Mouse (Mus musculus): Measurements from ENCODE around the gene Wscd1. TPM values are rescaled to one million over a fixed set of nuclear protein-coding genes. Genes with fewer than 3 reads are reported as not detected.
"Not testable (repeated sequence)": the region's sequence is repeated elsewhere in the genome, so short reads cannot be mapped to it uniquely, and the experiment has no call there.

Gene Wscd1
- polyA plus RNA-seq, 1 experiment from 2014 or later, result 20.4 TPM

- WGBS, result 68% methylated on average over 7 of the region's 7 CpGs
Measured at GRCm38 (mm10) chr11:71814511-71814910, 64.8 kb downstream of the Wscd1 start.

GRCm38 (mm10) chr11:71815326-71815725 is 65.6 kb downstream of the Wscd1 start:
- Histone ChIP-seq H3K4me1 (replicated peaks; ENCODE audit: insufficient read depth, low read length) (no peaks in the 10 kb centered on the region), H3K9ac (ENCODE audit: low read depth, low read length) (no peak overlapping the region), H3K36me3 (ENCODE audit: insufficient read depth, low read length) (no peaks in the 10 kb centered on the region), H3K4me2 (ENCODE audit: low read length) (no peak overlapping the region), H3K27ac (no peak overlapping the region), H3K4me3 (replicated peaks; ENCODE audit: low read depth, low read length) (no peak overlapping the region), H3K27me3 (ENCODE audit: insufficient read depth, low read length) (no peaks in the 10 kb centered on the region), H3K9me3 (replicated peaks; ENCODE audit: low read length) (no peaks in the 10 kb centered on the region)
- 75% methylated on average over 6 of the region's 6 CpGs for WGBS
- DNase-seq (ENCODE audit: low spot score) (no peak), ATAC-seq (replicated peaks; ENCODE audit: low FRiP score, low read depth) (no peak)
- TF ChIP-seq CTCF (IDR thresholded peaks at IDR 0.05; ENCODE audit: low read depth), result no peak

More at GRCm38 (mm10) chr11:71814511-71814910, 64.8 kb downstream of the Wscd1 start:
- H3K4me3 ChIP-seq (replicated peaks; ENCODE audit: low read depth, low read length), result no peak overlapping the region
- H3K4me2 ChIP-seq (ENCODE audit: low read length), result no peak overlapping the region
- H3K27ac ChIP-seq, result no peak overlapping the region
- no peaks in the 10 kb centered on the region for H3K36me3 ChIP-seq (ENCODE audit: insufficient read depth, low read length)
- TF ChIP-seq CTCF (IDR thresholded peaks at IDR 0.05; ENCODE audit: low read depth), result no peak
- no peaks in the 10 kb centered on the region for H3K9me3 ChIP-seq (replicated peaks; ENCODE audit: low read length)
- no peak overlapping the region for H3K9ac ChIP-seq (ENCODE audit: low read depth, low read length)
- ATAC-seq (replicated peaks; ENCODE audit: low FRiP score, low read depth) (no peak), DNase-seq (ENCODE audit: low spot score) (no peak)
- no peaks in the 10 kb centered on the region for H3K27me3 ChIP-seq (ENCODE audit: insufficient read depth, low read length)
- no peaks in the 10 kb centered on the region for H3K4me1 ChIP-seq (replicated peaks; ENCODE audit: insufficient read depth, low read length)

DNA sequence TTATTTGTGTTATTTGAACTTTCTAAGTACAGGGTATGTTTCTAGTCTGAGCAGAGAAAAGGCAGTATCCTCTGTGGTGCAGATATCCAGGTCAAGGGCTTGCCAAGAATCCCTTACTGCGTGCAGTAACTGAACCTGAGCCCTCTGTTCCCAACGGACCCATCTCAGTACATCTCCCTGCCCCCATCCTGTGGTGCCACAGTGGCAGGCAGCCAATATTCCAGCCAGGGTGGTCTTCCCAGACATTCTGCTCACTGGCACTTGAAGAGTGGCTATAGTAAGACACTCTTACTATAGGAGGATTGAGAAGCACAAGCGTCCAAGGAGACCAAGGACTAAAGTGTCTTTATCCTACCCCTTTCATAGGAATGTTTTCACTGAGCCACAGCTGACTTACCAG is 67.2 kb downstream of the Wscd1 start:
- Histone ChIP-seq H3K9ac (ENCODE audit: low read depth, low read length) (no peak overlapping the region), H3K4me1 (replicated peaks; ENCODE audit: insufficient read depth, low read length) (no peaks in the 10 kb centered on the region), H3K36me3 (ENCODE audit: insufficient read depth, low read length) (no peaks in the 10 kb centered on the region), H3K4me2 (ENCODE audit: low read length) (no peak overlapping the region), H3K27me3 (ENCODE audit: insufficient read depth, low read length) (no peaks in the 10 kb centered on the region), H3K27ac (no peak overlapping the region), H3K4me3 (replicated peaks; ENCODE audit: low read depth, low read length) (no peak overlapping the region), H3K9me3 (replicated peaks; ENCODE audit: low read length) (no peaks in the 10 kb centered on the region)
- DNase-seq (ENCODE audit: low spot score) (no peak), ATAC-seq (replicated peaks; ENCODE audit: low FRiP score, low read depth) (no peak)
- 73% methylated on average over 3 of the region's 3 CpGs for WGBS
- TF ChIP-seq CTCF (IDR thresholded peaks at IDR 0.05; ENCODE audit: low read depth), result no peak

DNA sequence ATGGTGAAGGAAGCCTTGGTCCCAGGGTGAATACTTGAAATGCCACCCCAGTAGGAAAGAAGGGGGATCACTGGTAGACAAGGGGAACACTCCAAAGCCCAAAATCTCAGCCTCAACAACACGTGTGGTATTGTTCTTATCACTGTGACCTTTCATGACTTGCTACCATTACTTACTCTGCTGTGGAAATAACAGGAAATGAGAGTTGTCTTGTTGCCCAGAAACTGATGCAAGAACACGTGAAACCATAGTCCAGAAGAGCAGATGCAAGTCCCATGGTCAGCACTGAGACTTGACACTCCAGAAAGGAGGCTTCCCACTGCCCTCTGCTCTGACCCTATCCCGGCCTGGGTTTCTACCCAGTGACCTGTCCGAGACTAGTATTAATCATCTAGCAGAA is 67.6 kb downstream of the Wscd1 start:
- Histone ChIP-seq H3K4me3 (replicated peaks; ENCODE audit: low read depth, low read length) (no peak overlapping the region), H3K4me1 (replicated peaks; ENCODE audit: insufficient read depth, low read length) (no peaks in the 10 kb centered on the region), H3K27me3 (ENCODE audit: insufficient read depth, low read length) (no peaks in the 10 kb centered on the region), H3K36me3 (ENCODE audit: insufficient read depth, low read length) (no peaks in the 10 kb centered on the region), H3K4me2 (ENCODE audit: low read length) (no peak overlapping the region), H3K27ac (no peak overlapping the region), H3K9me3 (replicated peaks; ENCODE audit: low read length) (no peaks in the 10 kb centered on the region), H3K9ac (ENCODE audit: low read depth, low read length) (no peak overlapping the region)
- DNase-seq (ENCODE audit: low spot score) (peak; percentile 24), ATAC-seq (replicated peaks; ENCODE audit: low FRiP score, low read depth) (no peak)
- 47% methylated on average over 4 of the region's 4 CpGs for WGBS
- no peak for TF ChIP-seq CTCF (IDR thresholded peaks at IDR 0.05; ENCODE audit: low read depth)

GRCm38 (mm10) chr11:71818111-71818510 is 68.4 kb downstream of the Wscd1 start:
- 57% methylated on average over 5 of the region's 5 CpGs for WGBS
- no peaks in the 10 kb centered on the region for H3K36me3 ChIP-seq (ENCODE audit: insufficient read depth, low read length)
- no peaks in the 10 kb centered on the region for H3K4me1 ChIP-seq (replicated peaks; ENCODE audit: insufficient read depth, low read length)
- no peak overlapping the region for H3K9ac ChIP-seq (ENCODE audit: low read depth, low read length)
- H3K4me2 ChIP-seq (ENCODE audit: low read length), result no peak overlapping the region
- no peak overlapping the region for H3K27ac ChIP-seq
- DNase-seq (ENCODE audit: low spot score) (peak; percentile 4), ATAC-seq (replicated peaks; ENCODE audit: low FRiP score, low read depth) (no peak; the same call in 1 of the 2 replicates)
- H3K27me3 ChIP-seq (ENCODE audit: insufficient read depth, low read length), result no peaks in the 10 kb centered on the region
- TF ChIP-seq CTCF (IDR thresholded peaks at IDR 0.05; ENCODE audit: low read depth), result no peak
- H3K9me3 ChIP-seq (replicated peaks; ENCODE audit: low read length), result no peaks in the 10 kb centered on the region
- H3K4me3 ChIP-seq (replicated peaks; ENCODE audit: low read depth, low read length), result no peak overlapping the region

GRCm38 (mm10) chr11:71819901-71820300 is 70.2 kb downstream of the Wscd1 start:
- Histone ChIP-seq H3K27ac (no peak overlapping the region), H3K4me3 (replicated peaks; ENCODE audit: low read depth, low read length) (no peak overlapping the region), H3K27me3 (ENCODE audit: insufficient read depth, low read length) (no peaks in the 10 kb centered on the region), H3K9ac (ENCODE audit: low read depth, low read length) (no peak overlapping the region), H3K36me3 (ENCODE audit: insufficient read depth, low read length) (no peaks in the 10 kb centered on the region), H3K4me1 (replicated peaks; ENCODE audit: insufficient read depth, low read length) (no peaks in the 10 kb centered on the region), H3K9me3 (replicated peaks; ENCODE audit: low read length) (no peaks in the 10 kb centered on the region), H3K4me2 (ENCODE audit: low read length) (no peak overlapping the region)
- 80% methylated on average over 9 of the region's 9 CpGs for WGBS
- no peak for DNase-seq (ENCODE audit: low spot score)
- no peak for TF ChIP-seq CTCF (IDR thresholded peaks at IDR 0.05; ENCODE audit: low read depth)
- no peak for ATAC-seq (replicated peaks; ENCODE audit: low FRiP score, low read depth)

GRCm38 (mm10) chr11:71820847-71821246 is 71.1 kb downstream of the Wscd1 start:
- Histone ChIP-seq H3K27me3 (ENCODE audit: insufficient read depth, low read length) (no peaks in the 10 kb centered on the region), H3K36me3 (ENCODE audit: insufficient read depth, low read length) (no peaks in the 10 kb centered on the region), H3K4me3 (replicated peaks; ENCODE audit: low read depth, low read length) (no peak overlapping the region), H3K9me3 (replicated peaks; ENCODE audit: low read length) (no peaks in the 10 kb centered on the region), H3K4me1 (replicated peaks; ENCODE audit: insufficient read depth, low read length) (no peaks in the 10 kb centered on the region), H3K9ac (ENCODE audit: low read depth, low read length) (no peak overlapping the region), H3K27ac (no peak overlapping the region), H3K4me2 (ENCODE audit: low read length) (no peak overlapping the region)
- DNase-seq (ENCODE audit: low spot score) (no peak), ATAC-seq (replicated peaks; ENCODE audit: low FRiP score, low read depth) (no peak)
- TF ChIP-seq CTCF (IDR thresholded peaks at IDR 0.05; ENCODE audit: low read depth), result no peak
- WGBS, result 48% methylated on average over 10 of the region's 10 CpGs

- DNase-seq (ENCODE audit: low spot score), result not testable (repeated sequence)
Measured at GRCm38 (mm10) chr11:71821526-71821925, 71.8 kb downstream of the Wscd1 start.

More at GRCm38 (mm10) chr11:71821526-71821925, 71.8 kb downstream of the Wscd1 start:
- H3K9me3 ChIP-seq (replicated peaks; ENCODE audit: low read length); H3K4me1 ChIP-seq (replicated peaks; ENCODE audit: insufficient read depth, low read length); ATAC-seq (replicated peaks; ENCODE audit: low FRiP score, low read depth); H3K27ac ChIP-seq; H3K4me2 ChIP-seq (ENCODE audit: low read length); H3K4me3 ChIP-seq (replicated peaks; ENCODE audit: low read depth, low read length); H3K27me3 ChIP-seq (ENCODE audit: insufficient read depth, low read length); H3K9ac ChIP-seq (ENCODE audit: low read depth, low read length); H3K36me3 ChIP-seq (ENCODE audit: insufficient read depth, low read length): not testable (repeated sequence)
- WGBS, result 76% methylated on average over 6 of the region's 6 CpGs
